Mouse (Mus musculus): ENCODE measurements around the gene Gm17482. TPM values are rescaled to one million over a fixed set of nuclear protein-coding genes. Genes with fewer than 3 reads are reported as not detected.

Gene Gm17482
- polyA plus RNA-seq, 1 experiment, result not detected

- TF ChIP-seq POLR2A (IDR thresholded peaks at IDR 0.05; ENCODE audit: borderline replicate concordance, control insufficient read depth, low read depth, low read length) (no peak), CTCF (IDR thresholded peaks at IDR 0.05; ENCODE audit: control insufficient read depth, insufficient read depth, low read length) (no peak)
- Histone ChIP-seq H3K4me1 (ENCODE audit: control insufficient read depth, insufficient read depth, low read length) (no peaks in the 10 kb centered on the region), H3K27ac (ENCODE audit: control insufficient read depth, insufficient read depth, low read depth, low read length, poor library complexity) (no peak overlapping the region), H3K4me3 (replicated peaks; ENCODE audit: control insufficient read depth, low read depth, low read length) (no peak overlapping the region)
- 15% methylated on average over 5 of the region's 5 CpGs for WGBS
These were observed 14.0 kb upstream of the Gm17482 start for GRCm38 (mm10) chr6:115213129-115213528.

GRCm38 (mm10) chr6:115221215-115221641, 5.9 kb upstream of the Gm17482 start:
- Histone ChIP-seq H3K4me1 (ENCODE audit: control insufficient read depth, insufficient read depth, low read length) (no peaks in the 10 kb centered on the region), H3K4me3 (replicated peaks; ENCODE audit: control insufficient read depth, low read depth, low read length) (no peak overlapping the region), H3K27ac (ENCODE audit: control insufficient read depth, insufficient read depth, low read depth, low read length, poor library complexity) (no peak overlapping the region)
- WGBS, result 83% methylated on average over 8 of the region's 8 CpGs
- TF ChIP-seq CTCF (IDR thresholded peaks at IDR 0.05; ENCODE audit: control insufficient read depth, insufficient read depth, low read length) (no peak), POLR2A (IDR thresholded peaks at IDR 0.05; ENCODE audit: borderline replicate concordance, control insufficient read depth, low read depth, low read length) (no peak)

DNA sequence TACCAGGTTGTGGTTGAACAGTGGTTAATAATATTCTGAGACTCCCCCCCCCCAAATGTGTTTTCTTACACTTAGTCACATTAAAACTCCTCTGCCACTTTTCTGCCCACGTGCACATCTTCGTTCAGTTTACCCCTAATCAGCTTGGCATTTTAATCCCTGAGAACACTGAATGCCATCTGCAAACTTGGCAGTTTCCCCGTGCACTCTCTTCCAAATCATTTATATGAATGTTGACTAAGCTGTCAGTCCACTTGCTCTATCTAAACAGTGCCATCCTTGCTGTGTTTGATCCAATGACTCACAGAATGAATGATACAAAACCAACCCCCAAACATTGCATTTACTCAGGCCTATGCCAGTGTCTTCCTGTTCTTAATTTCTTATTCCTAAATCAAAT, 1.6 kb upstream of the Gm17482 start:
- WGBS, result 70% methylated on average over 3 of the region's 3 CpGs
- no peak overlapping the region for H3K4me3 ChIP-seq (replicated peaks; ENCODE audit: control insufficient read depth, low read depth, low read length)
- H3K4me1 ChIP-seq (ENCODE audit: control insufficient read depth, insufficient read depth, low read length), result no peaks in the 10 kb centered on the region
- no peak overlapping the region for H3K27ac ChIP-seq (ENCODE audit: control insufficient read depth, insufficient read depth, low read depth, low read length, poor library complexity)
- TF ChIP-seq CTCF (IDR thresholded peaks at IDR 0.05; ENCODE audit: control insufficient read depth, insufficient read depth, low read length) (no peak), POLR2A (IDR thresholded peaks at IDR 0.05; ENCODE audit: borderline replicate concordance, control insufficient read depth, low read depth, low read length) (no peak)

GRCm38 (mm10) chr6:115227529-115227928, 386 bp downstream of the Gm17482 start:
- no peak overlapping the region for H3K27ac ChIP-seq (ENCODE audit: control insufficient read depth, insufficient read depth, low read depth, low read length, poor library complexity)
- no peak overlapping the region for H3K4me3 ChIP-seq (replicated peaks; ENCODE audit: control insufficient read depth, low read depth, low read length)
- WGBS, result 8% methylated on average over 2 of the region's 2 CpGs
- TF ChIP-seq CTCF (IDR thresholded peaks at IDR 0.05; ENCODE audit: control insufficient read depth, insufficient read depth, low read length) (peak; percentile 73), POLR2A (IDR thresholded peaks at IDR 0.05; ENCODE audit: borderline replicate concordance, control insufficient read depth, low read depth, low read length) (no peak)
- no peaks in the 10 kb centered on the region for H3K4me1 ChIP-seq (ENCODE audit: control insufficient read depth, insufficient read depth, low read length)

- Histone ChIP-seq H3K4me3 (replicated peaks; ENCODE audit: control insufficient read depth, low read depth, low read length) (no peak overlapping the region), H3K27ac (ENCODE audit: control insufficient read depth, insufficient read depth, low read depth, low read length, poor library complexity) (no peak overlapping the region), H3K4me1 (ENCODE audit: control insufficient read depth, insufficient read depth, low read length) (no peaks in the 10 kb centered on the region)
- 72% methylated on average over 3 of the region's 3 CpGs for WGBS
- TF ChIP-seq CTCF (IDR thresholded peaks at IDR 0.05; ENCODE audit: control insufficient read depth, insufficient read depth, low read length) (no peak), POLR2A (IDR thresholded peaks at IDR 0.05; ENCODE audit: borderline replicate concordance, control insufficient read depth, low read depth, low read length) (no peak)
These were observed 3.4 kb downstream of the Gm17482 start for GRCm38 (mm10) chr6:115230557-115230956.

DNA sequence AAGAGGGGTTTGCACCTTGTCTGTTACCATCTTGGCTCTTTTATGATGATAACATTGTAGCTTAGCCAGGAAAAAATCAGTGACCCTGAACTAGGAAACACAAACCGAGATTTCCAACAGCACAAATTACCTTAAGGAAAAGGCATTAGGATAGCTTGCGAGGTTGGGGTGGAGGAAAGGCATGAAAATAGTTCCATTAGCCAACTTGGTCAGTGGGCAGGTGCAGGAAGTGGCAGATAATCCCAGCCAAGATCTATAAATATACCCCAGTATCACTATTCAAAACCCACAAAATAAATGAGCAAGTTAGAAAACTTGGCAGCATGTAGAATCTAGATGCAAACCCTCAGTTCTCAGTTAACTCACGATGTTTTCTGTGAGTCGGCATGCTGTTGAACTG, 4.7 kb downstream of the Gm17482 start:
- 22% methylated on average over 4 of the region's 4 CpGs for WGBS
- Histone ChIP-seq H3K27ac (ENCODE audit: control insufficient read depth, insufficient read depth, low read depth, low read length, poor library complexity) (no peak overlapping the region), H3K4me3 (replicated peaks; ENCODE audit: control insufficient read depth, low read depth, low read length) (no peak overlapping the region), H3K4me1 (ENCODE audit: control insufficient read depth, insufficient read depth, low read length) (no peaks in the 10 kb centered on the region)
- TF ChIP-seq CTCF (IDR thresholded peaks at IDR 0.05; ENCODE audit: control insufficient read depth, insufficient read depth, low read length) (no peak), POLR2A (IDR thresholded peaks at IDR 0.05; ENCODE audit: borderline replicate concordance, control insufficient read depth, low read depth, low read length) (no peak)

GRCm38 (mm10) chr6:115232562-115232961, 5.4 kb downstream of the Gm17482 start:
- 78% methylated on average over 1 of the region's 1 CpGs for WGBS
- TF ChIP-seq POLR2A (IDR thresholded peaks at IDR 0.05; ENCODE audit: borderline replicate concordance, control insufficient read depth, low read depth, low read length) (no peak), CTCF (IDR thresholded peaks at IDR 0.05; ENCODE audit: control insufficient read depth, insufficient read depth, low read length) (no peak)
- H3K4me3 ChIP-seq (replicated peaks; ENCODE audit: control insufficient read depth, low read depth, low read length), result no peak overlapping the region
- H3K27ac ChIP-seq (ENCODE audit: control insufficient read depth, insufficient read depth, low read depth, low read length, poor library complexity), result no peak overlapping the region
- no peaks in the 10 kb centered on the region for H3K4me1 ChIP-seq (ENCODE audit: control insufficient read depth, insufficient read depth, low read length)

DNA sequence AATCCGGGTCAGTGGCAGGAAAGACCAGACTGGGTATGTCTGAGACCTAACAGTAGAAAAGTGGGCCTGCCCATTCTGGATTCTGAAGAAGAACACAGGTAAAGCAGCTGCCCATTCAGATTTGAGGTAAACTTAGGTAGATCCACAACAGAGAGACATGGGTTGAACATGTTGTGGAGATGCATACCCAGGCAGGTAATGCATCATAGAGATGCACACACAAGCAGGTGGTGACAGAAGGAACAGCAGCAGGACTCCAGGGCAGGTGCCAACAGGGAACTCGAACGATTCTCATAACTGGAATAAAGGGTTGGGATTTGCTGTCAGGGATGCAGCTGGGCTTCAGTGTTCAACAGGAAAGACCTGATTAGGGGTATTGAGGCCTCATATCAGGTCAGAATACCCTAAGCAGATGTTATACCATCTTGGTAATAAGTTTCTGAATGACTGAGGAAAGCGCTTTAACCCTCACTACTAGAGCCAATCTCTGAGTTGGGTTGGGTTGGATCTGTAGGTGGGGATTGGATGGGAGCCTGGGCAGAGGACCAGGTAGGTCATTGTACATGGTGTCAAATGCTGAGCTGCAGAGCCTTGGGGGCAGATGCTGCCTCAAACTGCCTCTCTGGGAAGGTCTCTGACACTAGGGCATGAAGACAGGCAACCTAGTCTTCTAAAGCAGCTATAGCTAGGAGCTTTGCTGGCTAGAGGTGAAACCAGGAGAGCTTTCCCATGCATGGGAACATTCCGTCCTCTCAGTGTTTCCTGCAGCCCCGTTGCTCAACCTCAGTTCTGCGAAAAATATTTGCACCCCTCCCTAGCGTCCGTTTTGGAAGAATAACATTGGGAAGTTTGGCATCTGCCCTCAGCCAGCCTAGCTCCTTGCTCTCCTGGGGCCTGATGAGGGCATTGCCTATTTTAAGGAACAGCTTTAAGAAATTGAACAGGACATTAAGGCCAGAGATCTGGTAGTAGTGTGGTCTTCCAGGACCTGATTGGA, 11.2 kb downstream of the Gm17482 start:
- Histone ChIP-seq H3K4me1 (ENCODE audit: control insufficient read depth, insufficient read depth, low read length) (no peaks in the 10 kb centered on the region), H3K27ac (ENCODE audit: control insufficient read depth, insufficient read depth, low read depth, low read length, poor library complexity) (no peak overlapping the region), H3K4me3 (replicated peaks; ENCODE audit: control insufficient read depth, low read depth, low read length) (no peak overlapping the region)
- WGBS, result 81% methylated on average over 9 of the region's 9 CpGs
- TF ChIP-seq POLR2A (IDR thresholded peaks at IDR 0.05; ENCODE audit: borderline replicate concordance, control insufficient read depth, low read depth, low read length) (no peak), CTCF (IDR thresholded peaks at IDR 0.05; ENCODE audit: control insufficient read depth, insufficient read depth, low read length) (no peak)

Measured in bone marrow, adult 2 months (tissue).